Mouse (Mus musculus) skeletal muscle tissue, postnatal 0 days (tissue): ENCODE data around the gene Nlrp2. TPM values are rescaled to one million over a fixed set of nuclear protein-coding genes. Genes with fewer than 3 reads are reported as not detected.

Experiments
- polyA plus RNA-seq: library from polyadenylated mRNA; unstranded; fragments of >200 nt; fragmentation: Nextera tagmentation; extraction: Ambion mirVana; gene quantifications from 2 replicates; pipeline ENCODE4 v1.2.1, GENCODE M21; 2015

The Nlrp2 gene
- polyA plus RNA-seq = not detected in 2 replicates

DNA sequence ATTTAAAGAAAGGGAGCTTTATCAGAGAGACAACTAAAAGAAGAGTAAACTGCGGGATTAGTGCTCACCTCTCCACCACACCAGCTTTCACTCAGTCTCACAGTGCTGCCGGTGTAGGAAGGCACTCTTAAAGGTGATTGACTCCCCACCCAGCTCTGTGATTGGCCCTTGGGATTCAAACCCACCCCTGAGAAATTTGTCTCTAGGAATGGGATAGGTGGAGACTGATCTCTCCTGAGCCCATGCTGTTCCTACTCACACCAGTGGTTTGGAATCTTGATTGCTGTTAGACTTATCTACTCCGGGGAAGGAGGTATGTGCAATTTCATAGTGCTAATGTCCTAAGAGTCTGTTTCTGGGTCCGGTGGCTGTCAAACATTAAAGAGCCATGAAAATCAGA is at the start of gene Nlrp2:
Gene Nlrp2, minus strand, starts transcription at position 101 of the 400 bp plus-strand sequence.

DNA sequence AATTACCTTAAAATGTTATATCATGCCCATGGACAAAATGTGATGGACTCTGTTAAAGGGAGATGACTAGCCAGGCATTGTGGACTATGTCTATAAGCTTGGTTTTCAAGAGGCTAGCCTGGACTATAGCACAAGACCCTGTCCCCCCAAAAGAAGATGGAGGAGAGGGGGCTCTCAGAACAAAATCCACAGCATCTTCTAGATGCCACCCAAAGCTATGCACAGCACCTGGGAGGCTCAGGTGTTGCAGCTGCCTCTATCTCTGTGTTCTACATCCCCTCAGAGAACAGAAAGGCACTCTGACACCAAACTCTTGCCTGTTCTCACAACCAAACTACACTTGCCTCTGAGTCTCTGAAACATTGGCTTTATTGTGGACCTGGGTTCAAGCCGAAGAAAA is 598 bp downstream of the Nlrp2 start, which contains the start of gene Gm5065:
Gene Gm5065, plus strand, starts transcription at position 301 of the 400 bp plus-strand sequence.

Other genes with a start within 250 kb of the Nlrp2 start
- not detected in 2 replicates for gene Rfpl4, start 234.1 kb downstream of the Nlrp2 start, polyA plus RNA-seq
- gene Rasl2-9, start 225.1 kb downstream of the Nlrp2 start, polyA plus RNA-seq = 1.1 and 1.8 TPM in 2 replicates
- gene Vmn1r55, start 201.4 kb downstream of the Nlrp2 start, polyA plus RNA-seq = not detected in 2 replicates
- gene Vmn1r56, start 154.3 kb downstream of the Nlrp2 start, polyA plus RNA-seq = not detected in 2 replicates
- gene Vmn1r57, start 132.5 kb downstream of the Nlrp2 start, polyA plus RNA-seq = not detected in 2 replicates
- not detected in 2 replicates for gene Gm5065, start 498 bp downstream of the Nlrp2 start, polyA plus RNA-seq
- not detected in 2 replicates for gene Vmn1r58, start 62.4 kb upstream of the Nlrp2 start, polyA plus RNA-seq
- not detected in 2 replicates for gene Vmn1r59, start 105.7 kb upstream of the Nlrp2 start, polyA plus RNA-seq
- not detected in 2 replicates for gene Vmn2r28, start 142.9 kb upstream of the Nlrp2 start, polyA plus RNA-seq
- not detected in 2 replicates for gene Vmn1r60, start 196.3 kb upstream of the Nlrp2 start, polyA plus RNA-seq